Mouse (Mus musculus): ENCODE data around the gene Greb1. TPM values are rescaled to one million over a fixed set of nuclear protein-coding genes. Genes with fewer than 3 reads are reported as not detected.

Gene Greb1
- total and polyA plus RNA-seq, 3 experiments: not detected

DNA sequence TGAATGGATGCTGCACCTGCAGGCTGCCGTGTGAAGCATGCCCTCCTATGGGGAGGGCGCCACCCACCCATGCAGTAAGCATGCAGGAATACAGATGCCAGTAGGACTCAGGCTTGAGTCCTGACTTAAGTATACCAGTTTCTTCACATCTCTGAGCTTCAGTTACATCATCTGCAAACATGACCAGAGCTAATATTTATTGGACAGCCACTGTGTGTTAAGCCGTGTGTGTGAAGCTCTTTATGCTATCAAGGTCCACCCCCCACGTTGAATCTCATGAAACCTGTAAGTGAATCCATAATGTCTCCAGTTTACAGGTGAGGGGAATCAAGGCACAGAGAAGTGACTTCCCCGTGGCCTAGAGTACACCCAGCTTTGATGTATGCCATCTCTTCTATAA, 72.5 kb downstream of the Greb1 start:
- Histone ChIP-seq H3K9me3 (replicated peaks; ENCODE audit: insufficient read depth, low read length) (no peaks in the 10 kb centered on the region), H3K79me2 (ENCODE audit: control insufficient read depth, insufficient read depth, low read length, poor library complexity) (no peaks in the 10 kb centered on the region), H3K27ac (ENCODE audit: control insufficient read depth, low read depth, low read length) (no peak overlapping the region), H3K9ac (ENCODE audit: control insufficient read depth, low read depth, low read length, poor library complexity, severe bottlenecking) (no peak overlapping the region), H3K36me3 (ENCODE audit: control insufficient read depth in 1 of 2, insufficient read depth in 2 of 2, low read length in 2 of 2) (no peaks in the 10 kb centered on the region), H3K27me3 (ENCODE audit: control insufficient read depth in 1 of 2, insufficient read depth in 2 of 2, low read length in 2 of 2) (peaks cover 6 to 14% of the 10 kb centered on the region in 2 experiments), H3K4me3 (ENCODE audit: control insufficient read depth in 1 of 2, insufficient read depth in 1 of 2, low read depth in 2 of 2, low read length in 2 of 2) (no peak overlapping the region), H3K4me1 (ENCODE audit: control insufficient read depth in 1 of 2, insufficient read depth in 2 of 2, low read length in 2 of 2) (no peaks in the 10 kb centered on the region)
- TF ChIP-seq MYB (IDR thresholded peaks at IDR 0.05; ENCODE audit: low read depth, low read length): no peak
- TF ChIP-seq GATA1 (IDR thresholded peaks at IDR 0.05; ENCODE audit: low read depth, low read length): no peak
- no peak for TF ChIP-seq USF2 (IDR thresholded peaks at IDR 0.05; ENCODE audit: borderline replicate concordance in 1 of 2, insufficient read depth in 1 of 2, low read depth in 1 of 2, low read length in 2 of 2)
- TF ChIP-seq KAT2A (conservative IDR thresholded peaks at IDR 0.05; ENCODE audit: low read depth, low read length): no peak
- no peak for TF ChIP-seq CTCF (IDR thresholded peaks at IDR 0.05 in 2 of 3, conservative IDR thresholded peaks at IDR 0.05 in 1 of 3; ENCODE audit: control insufficient read depth in 1 of 3, insufficient read depth in 1 of 3, low read depth in 2 of 3, low read length in 3 of 3, poor library complexity in 1 of 3, severe bottlenecking in 1 of 3)
- no peak for TF ChIP-seq MAX (IDR thresholded peaks at IDR 0.05; ENCODE audit: low read length)
- no peak for TF ChIP-seq JUND (IDR thresholded peaks at IDR 0.05; ENCODE audit: low read depth, low read length)
- DNase-seq (ENCODE audit: low read depth, low spot score): no peak

DNA sequence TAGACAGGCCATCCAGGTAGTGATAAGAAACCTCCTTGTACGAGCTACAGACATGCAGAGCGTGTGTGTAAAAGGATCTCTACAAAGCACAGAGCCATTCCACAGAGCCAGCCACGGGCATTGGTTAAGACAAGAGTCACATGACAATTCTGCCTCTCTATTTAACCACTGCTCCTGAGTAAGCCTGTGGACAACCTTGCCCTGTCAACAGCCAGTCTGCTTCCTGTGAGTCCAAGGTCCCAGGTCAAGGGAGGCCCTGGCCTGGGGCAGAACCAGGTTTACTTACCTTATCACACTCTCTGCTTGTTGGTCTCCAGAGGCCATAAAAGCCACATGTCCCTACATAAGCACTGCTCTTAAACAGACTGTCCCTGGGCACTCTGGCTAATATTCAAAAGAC, 74.5 kb downstream of the Greb1 start:
- Histone ChIP-seq H3K9ac (ENCODE audit: control insufficient read depth, low read depth, low read length, poor library complexity, severe bottlenecking) (no peak overlapping the region), H3K9me3 (replicated peaks; ENCODE audit: insufficient read depth, low read length) (no peaks in the 10 kb centered on the region), H3K79me2 (ENCODE audit: control insufficient read depth, insufficient read depth, low read length, poor library complexity) (no peaks in the 10 kb centered on the region), H3K27ac (ENCODE audit: control insufficient read depth, low read depth, low read length) (no peak overlapping the region), H3K27me3 (ENCODE audit: control insufficient read depth in 1 of 2, insufficient read depth in 2 of 2, low read length in 2 of 2) (peaks cover 6 to 18% of the 10 kb centered on the region in 2 experiments), H3K4me3 (ENCODE audit: control insufficient read depth in 1 of 2, insufficient read depth in 1 of 2, low read depth in 2 of 2, low read length in 2 of 2) (no peak overlapping the region), H3K4me1 (ENCODE audit: control insufficient read depth in 1 of 2, insufficient read depth in 2 of 2, low read length in 2 of 2) (no peaks in the 10 kb centered on the region), H3K36me3 (ENCODE audit: control insufficient read depth in 1 of 2, insufficient read depth in 2 of 2, low read length in 2 of 2) (no peaks in the 10 kb centered on the region)
- DNase-seq (ENCODE audit: low read depth, low spot score): no peak
- TF ChIP-seq CTCF (IDR thresholded peaks at IDR 0.05 in 2 of 3, conservative IDR thresholded peaks at IDR 0.05 in 1 of 3; ENCODE audit: control insufficient read depth in 1 of 3, insufficient read depth in 1 of 3, low read depth in 2 of 3, low read length in 3 of 3, poor library complexity in 1 of 3, severe bottlenecking in 1 of 3): no peak
- no peak for TF ChIP-seq NELFE (IDR thresholded peaks at IDR 0.05; ENCODE audit: low read depth, low read length)
- TF ChIP-seq NRF1 (IDR thresholded peaks at IDR 0.05; ENCODE audit: insufficient read depth, low read depth, low read length, poor library complexity, severe bottlenecking): no peak
- no peak for TF ChIP-seq ZMIZ1 (IDR thresholded peaks at IDR 0.05; ENCODE audit: low read depth, low read length)
- no peak for TF ChIP-seq TAL1 (IDR thresholded peaks at IDR 0.05; ENCODE audit: low read length)
- no peak for TF ChIP-seq GABPA (IDR thresholded peaks at IDR 0.05; ENCODE audit: low read depth, low read length)
- TF ChIP-seq RAD21 (IDR thresholded peaks at IDR 0.05; ENCODE audit: low read depth, low read length): no peak
- no peak for TF ChIP-seq RCOR1 (IDR thresholded peaks at IDR 0.05; ENCODE audit: low read depth, low read length)
- no peak for TF ChIP-seq MEF2A (IDR thresholded peaks at IDR 0.05; ENCODE audit: extremely low read depth, insufficient replicate concordance, low read depth, low read length, poor library complexity, severe bottlenecking)
- TF ChIP-seq JUND (IDR thresholded peaks at IDR 0.05; ENCODE audit: low read depth, low read length): no peak
- no peak for TF ChIP-seq ZNF384 (IDR thresholded peaks at IDR 0.05; ENCODE audit: low read depth, low read length)
- no peak for TF ChIP-seq MYC (IDR thresholded peaks at IDR 0.05; ENCODE audit: low read depth, low read length)
- no peak for TF ChIP-seq ETS1 (IDR thresholded peaks at IDR 0.05; ENCODE audit: low read depth, low read length)
- TF ChIP-seq USF1 (IDR thresholded peaks at IDR 0.05; ENCODE audit: low read depth, low read length): no peak
- TF ChIP-seq CHD2 (IDR thresholded peaks at IDR 0.05; ENCODE audit: low read length): no peak
- no peak for TF ChIP-seq USF2 (IDR thresholded peaks at IDR 0.05; ENCODE audit: borderline replicate concordance in 1 of 2, insufficient read depth in 1 of 2, low read depth in 1 of 2, low read length in 2 of 2)
- no peak for TF ChIP-seq POLR2AphosphoS2 (IDR thresholded peaks at IDR 0.05; ENCODE audit: low read length)
- TF ChIP-seq BHLHE40 (IDR thresholded peaks at IDR 0.05; ENCODE audit: borderline replicate concordance, low read depth, low read length): no peak
- TF ChIP-seq SIN3A (IDR thresholded peaks at IDR 0.05; ENCODE audit: low read length): no peak
- no peak for TF ChIP-seq CHD1 (IDR thresholded peaks at IDR 0.05; ENCODE audit: low read depth, low read length)
